Mouse (Mus musculus): Measurements from ENCODE around the gene Slc43a2.
"Not testable (repeated sequence)": the region's sequence is repeated elsewhere in the genome, so short reads cannot be mapped to it uniquely, and the experiment has no call there.

The Slc43a2 gene

GRCm38 (mm10) chr11:75551321-75551720 is 19.8 kb downstream of the Slc43a2 start:
- DNase-seq (ENCODE audit: extremely low spot score) = no peak

GRCm38 (mm10) chr11:75551961-75552441 is 20.5 kb downstream of the Slc43a2 start:
- DNase-seq (ENCODE audit: extremely low spot score) = no peak

DNA sequence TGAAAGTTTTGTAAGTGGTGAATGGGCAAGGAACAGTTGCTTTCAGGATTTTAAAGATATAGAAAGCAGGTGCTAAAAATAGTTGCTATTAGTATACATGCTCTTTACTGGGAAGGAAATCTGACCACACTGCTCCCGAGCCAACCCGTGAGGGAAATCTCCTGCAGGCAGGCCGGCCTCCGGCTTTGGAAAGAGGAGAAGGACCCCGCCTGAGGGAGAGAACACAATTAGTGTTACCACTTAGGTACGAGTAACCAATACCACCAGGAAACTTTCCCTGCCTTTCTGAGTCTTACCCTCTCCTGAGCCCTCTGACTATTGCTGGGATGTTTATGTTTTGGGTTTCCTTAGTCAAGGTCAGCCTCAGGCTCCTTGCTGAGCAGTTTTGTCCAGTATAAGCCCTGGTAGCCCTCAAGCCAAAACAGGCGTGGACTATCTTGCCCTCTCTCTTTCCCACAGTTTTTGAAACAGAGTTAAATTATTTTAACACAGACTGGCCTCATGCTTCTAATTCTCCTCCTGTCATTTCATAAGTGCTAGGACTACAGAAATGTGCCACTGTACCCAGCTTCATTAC is 21.5 kb downstream of the Slc43a2 start:
- DNase-seq (ENCODE audit: extremely low spot score) = no peak

DNA sequence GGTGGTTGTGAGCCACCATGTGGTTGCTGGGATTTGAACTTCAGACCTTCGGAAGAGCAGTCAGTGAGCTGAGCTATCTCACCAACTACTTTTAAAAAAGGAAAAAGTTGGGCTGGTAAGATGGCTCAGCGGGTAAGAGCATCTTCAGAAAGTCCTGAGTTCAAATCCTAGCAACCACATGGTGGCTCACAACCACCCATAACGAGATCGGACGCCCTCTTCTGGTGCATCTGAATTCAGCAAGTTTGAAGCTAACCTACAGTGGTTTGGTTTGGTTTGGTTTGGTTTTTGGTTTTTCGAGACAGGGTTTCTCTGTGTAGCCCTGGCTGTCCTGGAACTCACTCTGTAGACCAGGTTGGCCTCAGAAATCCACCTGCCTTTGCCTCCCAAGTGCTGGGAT is 24.5 kb downstream of the Slc43a2 start:
- DNase-seq (ENCODE audit: extremely low spot score) = not testable (repeated sequence)

GRCm38 (mm10) chr11:75557142-75557541 is 25.6 kb downstream of the Slc43a2 start:
- DNase-seq (ENCODE audit: extremely low spot score) = no peak

GRCm38 (mm10) chr11:75558101-75558500 is 26.6 kb downstream of the Slc43a2 start:
- no peak for DNase-seq (ENCODE audit: extremely low spot score)

- no peak for DNase-seq (ENCODE audit: extremely low spot score)
Observed at GRCm38 (mm10) chr11:75559870-75560504, 28.5 kb downstream of the Slc43a2 start.

DNA sequence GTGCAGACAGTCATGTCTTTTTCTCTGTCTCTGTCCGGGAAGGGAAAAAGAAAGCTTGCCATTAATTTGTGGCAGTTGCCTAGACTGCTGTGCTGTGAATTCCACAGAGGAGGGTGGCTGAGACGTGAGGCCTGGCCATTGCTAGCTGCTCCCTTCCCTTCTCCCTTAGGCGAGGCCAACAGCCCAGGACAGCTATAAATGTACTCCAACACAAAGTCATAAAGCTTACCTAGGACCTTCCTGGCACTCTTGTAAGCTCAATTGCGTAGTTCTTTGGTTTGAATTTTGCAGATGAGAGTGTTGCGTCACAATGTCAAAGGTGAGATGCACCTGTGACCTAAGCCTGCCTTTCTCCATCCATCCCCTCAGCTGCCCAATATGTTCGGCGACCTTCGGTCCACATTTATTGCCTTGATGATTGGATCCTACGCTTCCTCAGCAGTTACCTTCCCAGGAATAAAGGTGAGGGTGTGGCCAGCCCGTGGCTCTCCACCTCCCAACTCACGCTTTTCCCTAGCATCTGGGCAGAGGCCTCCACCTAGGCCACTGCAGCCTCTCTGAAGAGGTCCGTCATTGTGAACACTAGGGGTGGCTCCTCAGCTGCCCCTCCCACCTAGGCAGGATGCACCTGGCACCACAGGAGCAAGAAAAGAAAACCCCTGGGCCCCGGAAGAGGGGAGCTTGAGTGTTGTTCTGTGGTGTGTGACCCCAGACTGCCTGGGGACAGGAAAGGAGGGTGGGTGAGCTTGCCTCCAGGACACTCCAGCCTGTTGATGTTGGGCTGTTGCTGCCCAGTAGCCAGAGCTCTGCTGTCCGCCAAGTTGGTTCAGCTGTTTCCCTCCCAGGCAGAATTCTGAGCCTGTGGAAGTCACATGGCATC is 29.3 kb downstream of the Slc43a2 start:
- no peak for DNase-seq (ENCODE audit: extremely low spot score)

- no peak for DNase-seq (ENCODE audit: extremely low spot score)
Observed at GRCm38 (mm10) chr11:75561410-75561791, 29.9 kb downstream of the Slc43a2 start.

DNA sequence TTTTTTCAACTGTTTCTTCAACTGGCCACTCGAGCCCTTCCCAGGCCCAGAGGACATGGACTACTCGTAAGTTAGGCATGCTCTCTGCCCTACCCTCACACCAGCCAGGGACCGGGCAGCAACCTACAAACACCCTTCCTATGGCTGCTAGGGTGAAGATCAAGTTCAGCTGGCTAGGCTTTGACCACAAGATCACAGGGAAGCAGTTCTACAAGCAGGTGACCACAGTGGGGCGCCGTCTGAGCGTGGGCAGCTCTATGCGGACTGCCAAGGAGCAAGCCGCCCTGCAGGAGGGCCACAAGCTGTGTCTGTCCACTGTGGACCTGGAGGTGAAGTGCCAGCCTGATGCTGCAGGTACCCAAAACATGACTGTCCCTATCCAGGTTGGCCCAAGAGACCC is 31.3 kb downstream of the Slc43a2 start:
- DNase-seq (ENCODE audit: extremely low spot score) = no peak

DNA sequence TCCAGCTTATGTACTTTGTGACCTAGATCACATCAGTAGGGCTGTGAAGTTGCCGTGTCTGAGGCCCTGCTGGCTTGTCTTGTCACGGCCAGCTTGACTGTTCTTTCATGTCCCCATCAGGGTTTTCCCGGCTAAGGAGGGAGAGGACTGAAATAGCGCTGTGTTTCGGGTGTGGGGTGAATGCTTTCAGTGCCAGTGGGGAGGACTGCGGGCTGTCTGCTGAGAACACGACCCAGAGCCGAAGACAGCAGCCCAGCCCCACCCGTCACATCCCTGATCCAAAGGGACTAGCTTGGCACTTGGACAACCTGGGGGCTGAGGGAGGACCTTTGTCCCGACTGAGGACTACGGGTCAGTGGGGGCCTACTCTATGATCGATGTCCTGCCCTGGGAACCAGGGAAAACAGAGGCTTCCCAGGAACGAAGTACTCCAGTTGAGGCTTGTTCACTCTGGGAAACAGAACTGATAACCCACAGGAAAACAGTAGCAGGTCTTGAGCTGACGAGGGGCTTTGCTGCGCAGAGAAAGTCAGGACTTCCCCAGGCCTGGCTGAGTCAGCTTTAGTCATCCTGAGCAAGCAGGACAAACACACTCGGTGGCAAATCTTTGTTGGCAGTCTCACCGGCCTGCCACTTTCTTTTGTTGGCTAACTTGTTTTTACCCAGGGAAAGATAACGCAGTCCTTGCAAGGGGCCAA is 32.5 kb downstream of the Slc43a2 start:
- DNase-seq (ENCODE audit: extremely low spot score) = no peak

- DNase-seq (ENCODE audit: extremely low spot score) = no peak
Observed at GRCm38 (mm10) chr11:75565849-75566248, 34.4 kb downstream of the Slc43a2 start.

DNA sequence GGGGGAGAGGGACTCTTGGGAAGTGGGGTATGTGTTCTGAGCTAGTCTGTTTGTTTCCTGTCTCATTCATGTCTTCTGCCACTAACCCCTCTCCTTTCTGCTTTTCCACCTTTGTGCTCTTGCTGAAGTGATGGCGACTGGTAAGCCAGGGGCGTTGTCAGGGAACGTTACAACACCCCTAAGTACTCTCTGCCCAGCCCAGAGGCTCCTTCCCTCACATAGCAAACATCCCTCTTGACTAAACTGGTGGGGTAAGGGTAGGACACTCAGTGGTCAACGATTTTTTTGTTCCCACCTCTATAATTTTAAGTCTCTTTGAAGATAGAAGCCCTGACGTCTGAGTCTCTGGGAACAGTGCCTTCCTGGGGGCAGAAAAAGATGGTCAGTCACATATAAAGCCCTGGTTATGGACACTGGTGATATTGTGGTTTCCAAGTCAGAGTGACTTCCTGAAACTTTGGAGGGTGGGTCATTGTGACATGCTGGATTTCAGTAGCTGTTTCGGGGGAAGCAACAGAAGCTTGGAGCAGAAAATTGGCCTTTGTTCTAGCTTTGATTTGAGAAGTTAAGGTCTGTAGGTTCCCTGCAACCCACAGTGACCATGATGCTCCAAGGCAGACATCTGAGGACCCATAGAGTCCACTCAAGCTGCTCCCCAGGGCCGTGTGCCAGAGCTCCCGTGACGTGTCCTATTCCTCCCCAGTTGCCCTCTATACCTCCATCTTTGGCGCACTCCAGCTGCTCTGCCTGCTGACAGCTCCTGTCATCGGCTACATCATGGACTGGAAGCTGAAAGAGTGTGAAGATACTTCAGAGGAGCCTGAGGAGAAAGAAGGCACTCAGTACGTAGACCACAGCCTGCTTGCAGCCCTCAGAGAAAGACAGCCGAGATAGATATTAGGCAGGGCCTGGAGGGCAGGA is 35.0 kb downstream of the Slc43a2 start:
- DNase-seq (ENCODE audit: extremely low spot score) = no peak

DNA sequence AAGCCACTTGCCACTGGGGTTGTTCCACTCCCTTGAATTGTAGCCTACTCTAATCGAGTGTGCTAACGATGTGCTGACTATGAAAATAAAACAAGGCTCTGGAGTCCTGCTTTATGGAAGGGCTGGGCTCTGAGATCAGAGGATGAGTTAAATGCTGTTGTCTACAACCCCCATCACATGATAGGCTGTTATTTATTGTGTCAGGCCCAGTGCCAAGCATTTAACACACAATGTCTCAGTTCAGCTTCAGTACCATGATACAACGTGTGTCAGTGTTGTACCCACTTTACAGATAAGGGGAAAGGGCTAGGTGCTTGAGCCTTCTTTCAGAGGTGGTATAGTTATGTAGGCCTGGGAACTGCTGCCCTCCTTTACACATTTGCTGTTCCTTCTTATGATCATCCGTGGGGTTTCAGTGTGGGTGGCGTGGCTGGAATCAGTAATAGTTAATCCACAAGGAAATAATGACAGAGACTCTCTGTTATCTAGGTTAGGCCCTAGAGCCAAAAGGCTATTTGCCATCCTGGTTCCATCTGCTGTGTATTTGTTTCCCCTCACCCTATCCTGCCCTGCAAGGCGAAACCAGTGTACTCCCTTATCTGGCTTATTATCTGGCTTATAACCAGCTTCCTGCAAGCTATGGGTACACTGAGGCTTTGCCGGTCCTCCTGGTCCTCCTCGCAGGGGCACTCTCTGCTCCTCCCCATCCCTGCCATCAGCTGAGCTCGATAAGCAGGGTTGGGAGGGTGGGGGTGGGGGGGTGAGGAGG is 36.0 kb downstream of the Slc43a2 start:
- no peak for DNase-seq (ENCODE audit: extremely low spot score)

GRCm38 (mm10) chr11:75568115-75568511 is 36.6 kb downstream of the Slc43a2 start:
- no peak for DNase-seq (ENCODE audit: extremely low spot score)

- DNase-seq (ENCODE audit: extremely low spot score) = no peak
Observed at GRCm38 (mm10) chr11:75568962-75569361, 37.5 kb downstream of the Slc43a2 start.

GRCm38 (mm10) chr11:75570375-75571125 is 39.1 kb downstream of the Slc43a2 start:
- DNase-seq (ENCODE audit: extremely low spot score) = no peak

DNA sequence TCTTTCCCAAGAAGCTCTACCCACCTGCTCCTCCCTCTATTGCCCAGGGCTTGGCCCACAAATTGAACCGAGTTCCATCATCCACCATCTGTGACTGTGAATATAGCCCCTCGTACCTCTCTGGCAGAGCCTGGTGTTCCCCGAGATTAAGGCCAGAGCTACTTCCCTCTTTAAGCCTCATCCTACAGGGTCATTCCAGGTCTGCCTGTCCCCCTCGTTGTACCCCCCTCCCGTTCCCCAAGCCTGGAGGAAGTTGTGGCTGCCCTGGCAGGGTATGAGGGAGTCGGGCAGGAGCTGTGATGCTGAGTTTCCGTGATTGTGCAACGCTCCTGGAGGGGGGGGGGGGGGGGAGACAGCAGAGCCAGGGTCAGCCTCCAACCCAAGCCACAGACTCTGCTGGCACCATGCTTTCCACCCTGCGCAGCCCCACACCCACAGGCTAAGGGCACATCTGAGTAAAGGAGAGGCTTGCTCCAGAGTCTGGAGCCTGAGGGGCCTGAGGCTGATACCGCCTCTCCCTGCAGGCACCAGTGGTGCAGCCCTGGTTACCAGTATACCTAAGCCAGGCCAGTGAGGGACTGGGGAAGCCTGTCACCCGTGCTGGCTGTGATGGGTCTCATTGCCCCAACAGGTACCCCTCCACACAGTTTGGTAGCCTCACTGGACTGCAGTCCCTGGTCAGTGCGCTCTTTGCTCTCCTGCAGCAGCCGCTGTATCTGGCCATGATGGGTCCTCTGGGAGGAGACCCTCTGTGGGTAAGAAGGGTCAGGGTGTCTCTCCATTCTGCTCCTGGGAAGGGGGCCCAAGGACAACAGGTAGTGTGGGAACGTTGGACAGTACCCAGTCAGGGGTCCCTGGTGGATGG is 39.9 kb downstream of the Slc43a2 start:
- no peak for DNase-seq (ENCODE audit: extremely low spot score)
